Mouse (Mus musculus): ENCODE results near the gene Fmo5.

GRCm38 (mm10) chr3:97600050-97600832, 28.4 kb upstream of the Fmo5 start:
- no peak for TF ChIP-seq CTCF (IDR thresholded peaks at IDR 0.05)
- TF ChIP-seq EP300 (IDR thresholded peaks at IDR 0.05): no peak

All from lung, postnatal 0 days (tissue).